Mouse (Mus musculus) left cerebral cortex, adult 8-10 months (tissue): ENCODE measurements around the gene Faap20. TPM values are rescaled to one million over a fixed set of nuclear protein-coding genes. Genes with fewer than 3 reads are reported as not detected.

Experiments used
- DNase-seq, 2 experiments: peaks; one replicate each; pipeline ENCODE4 v3.0.0; 2022; ENCODE audit warnings: low spot score in 2 of 2
- total RNA-seq, 4 experiments: library from RNA; stranded (reverse); gene quantifications; 2 replicates each; pipeline ENCODE4 v1.2.4; 2022

Gene Faap20
- total RNA-seq, 4 experiments from 2014 or later: 32.7 to 37.6 (median 34.4) TPM

DNA sequence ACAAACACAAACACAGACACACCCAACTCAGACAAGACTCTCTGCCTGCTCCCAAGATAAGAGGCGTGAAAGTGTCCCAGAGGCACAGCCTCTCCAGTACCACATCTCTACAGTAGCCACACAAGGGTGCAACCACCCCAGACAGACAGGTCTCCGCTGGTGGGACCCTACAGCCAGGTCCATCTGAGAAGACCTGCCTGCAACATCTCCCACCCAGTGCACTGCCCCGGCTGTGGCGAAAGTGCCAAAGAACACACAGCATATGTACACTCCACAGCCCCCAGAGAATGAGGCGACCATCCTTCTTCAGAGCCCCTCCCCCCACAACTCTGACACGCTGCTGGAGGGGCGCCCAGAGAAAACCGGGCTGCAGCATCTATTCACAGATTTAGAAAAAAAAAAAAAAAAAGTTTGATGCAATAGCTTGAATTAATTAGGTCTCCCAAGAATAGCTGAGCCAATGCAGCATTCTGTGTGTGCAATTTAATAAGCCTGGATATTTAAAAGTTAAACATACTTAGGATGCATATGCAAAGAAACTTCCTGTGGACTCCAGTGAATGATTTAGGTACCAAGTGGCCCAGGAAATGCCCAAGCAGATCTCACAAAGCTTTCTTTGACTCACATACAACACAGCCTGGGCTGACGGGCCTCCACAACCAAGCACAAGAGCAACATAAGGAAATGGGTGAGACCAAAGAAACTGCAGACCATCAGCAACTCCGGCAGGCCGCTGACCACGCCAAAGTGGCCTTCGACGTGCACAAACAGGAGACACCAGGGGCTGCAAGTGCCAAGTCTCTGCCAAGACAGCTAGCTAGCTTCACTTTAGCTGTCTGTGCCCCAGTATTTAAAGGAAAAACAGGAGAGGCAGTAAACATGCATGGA is 29.1 kb upstream of the Faap20 start:
- no peak for DNase-seq

DNA sequence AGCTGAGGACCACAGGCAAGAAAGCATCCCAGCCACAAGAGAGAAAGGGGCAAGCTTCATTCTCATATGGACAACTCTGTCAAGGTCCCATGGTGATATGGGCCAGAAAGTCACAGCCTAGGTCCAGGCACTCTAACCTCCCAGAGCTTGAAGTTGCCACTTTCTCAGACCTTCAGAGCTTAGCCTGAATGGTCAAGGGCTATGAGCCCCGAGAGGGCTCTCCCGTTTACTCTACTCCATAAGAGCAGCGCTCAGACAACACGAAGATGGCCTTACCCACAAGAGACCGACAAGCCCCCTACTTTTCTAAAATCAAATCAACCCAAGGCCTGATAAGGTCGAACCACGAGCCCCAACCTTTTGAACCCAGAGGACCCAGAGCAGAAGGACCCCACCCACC is 28.5 kb upstream of the Faap20 start:
- no peak for DNase-seq

DNA sequence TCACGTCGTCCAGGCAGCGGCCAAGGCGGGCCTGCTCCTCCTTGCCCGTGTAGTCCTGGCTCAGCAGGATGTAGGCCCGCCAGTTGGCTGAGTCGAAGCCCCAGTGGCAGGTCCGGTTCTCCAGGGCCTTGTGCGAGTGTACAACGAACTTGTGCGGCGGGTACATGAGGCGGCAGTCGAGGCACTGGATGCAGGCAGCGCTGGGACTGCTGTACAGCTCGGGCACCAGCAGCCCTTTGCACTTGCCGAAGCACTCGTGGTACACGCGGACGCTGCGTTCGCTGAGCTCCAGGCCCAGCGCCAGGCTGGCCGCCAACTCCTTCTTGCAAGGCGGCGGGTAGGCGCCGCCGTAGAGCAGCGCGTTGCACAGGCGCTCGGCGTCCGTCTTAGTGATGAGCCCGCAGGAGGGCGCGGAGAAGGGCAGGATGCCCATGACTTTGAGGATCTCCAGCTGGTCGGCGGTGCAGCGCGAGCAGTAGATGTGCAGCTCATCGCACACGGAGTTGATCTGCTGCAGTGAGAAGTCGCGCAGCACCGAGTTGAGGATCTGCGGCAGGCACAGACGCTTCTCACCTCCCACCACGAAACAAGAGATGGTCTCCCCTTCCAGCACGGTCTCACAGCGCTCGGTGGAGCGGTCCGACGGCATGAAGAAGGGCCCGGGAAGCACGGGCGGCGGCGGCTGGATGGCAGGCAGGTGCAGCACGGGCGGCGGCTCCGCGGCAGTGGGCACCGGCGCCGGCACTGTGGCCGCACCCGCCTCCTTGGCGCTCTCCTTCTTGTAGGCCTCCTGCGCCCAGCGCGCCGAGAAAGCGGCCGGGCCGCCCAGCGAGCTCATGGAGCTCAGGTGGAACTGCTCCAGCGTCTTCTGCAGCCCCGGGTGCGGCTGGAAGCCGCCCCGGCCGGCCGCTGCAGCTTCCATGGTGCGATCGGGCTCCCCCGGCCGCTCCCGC is 27.7 kb upstream of the Faap20 start:
- DNase-seq: peak in 1 of 2 experiments; percentile 61

DNA sequence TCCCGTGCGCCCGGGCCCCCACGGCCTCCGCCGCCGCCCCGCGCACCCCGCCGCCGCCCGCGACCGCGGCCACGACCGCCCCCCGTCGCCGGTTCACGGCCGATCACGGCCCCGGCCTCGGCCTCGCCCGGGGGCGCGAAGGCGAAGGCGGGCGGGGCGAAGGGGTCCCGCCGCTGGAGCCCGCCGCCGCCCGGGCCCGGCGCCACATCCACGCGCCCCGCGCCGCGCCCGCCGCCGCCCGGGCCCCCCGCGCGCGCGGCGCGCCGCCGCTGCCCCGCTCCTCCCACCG is 27.1 kb upstream of the Faap20 start, which contains the start of gene Ski:
Gene Ski, minus strand, starts transcription at position 41 of the 289 bp plus-strand sequence.
- no peak for DNase-seq

DNA sequence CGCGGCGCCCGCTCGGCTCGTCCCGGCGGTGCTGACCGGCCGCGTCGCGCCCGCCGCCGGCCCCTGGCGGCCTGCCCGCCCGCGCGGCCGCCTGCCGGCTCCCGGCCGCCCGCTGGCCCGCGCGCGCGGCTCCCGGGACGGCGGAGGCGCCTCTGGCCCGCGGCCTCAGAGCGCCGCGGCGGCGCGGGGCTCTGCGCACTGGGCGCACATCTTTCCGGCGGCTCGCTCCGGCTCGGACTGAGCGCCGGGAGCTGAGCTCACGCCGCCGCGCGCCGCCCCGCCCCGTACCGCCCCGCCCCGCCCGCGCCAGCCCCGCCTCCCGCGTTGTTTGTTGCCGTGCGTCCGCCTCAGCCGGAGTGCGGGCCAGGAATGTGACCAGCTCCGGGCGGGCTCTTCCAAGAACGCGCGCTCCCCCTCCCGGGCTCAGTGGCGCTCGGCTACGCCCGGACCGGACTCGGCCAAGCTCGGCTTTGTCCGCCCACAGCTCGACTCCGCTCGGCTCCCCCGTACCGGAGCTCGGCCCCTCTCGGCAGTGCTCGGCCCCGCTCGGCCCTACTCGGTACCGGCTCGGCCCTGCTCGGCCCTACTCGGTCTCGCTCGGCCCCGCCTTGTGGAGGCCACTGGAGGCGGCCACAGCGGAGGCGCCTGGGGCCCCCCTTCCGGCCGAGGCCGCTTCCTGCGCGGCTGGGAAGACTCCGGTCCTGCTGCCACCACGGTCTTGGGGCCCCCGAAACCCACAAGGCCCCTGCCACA is 26.6 kb upstream of the Faap20 start:
- DNase-seq: peak; percentile 98 to 99

DNA sequence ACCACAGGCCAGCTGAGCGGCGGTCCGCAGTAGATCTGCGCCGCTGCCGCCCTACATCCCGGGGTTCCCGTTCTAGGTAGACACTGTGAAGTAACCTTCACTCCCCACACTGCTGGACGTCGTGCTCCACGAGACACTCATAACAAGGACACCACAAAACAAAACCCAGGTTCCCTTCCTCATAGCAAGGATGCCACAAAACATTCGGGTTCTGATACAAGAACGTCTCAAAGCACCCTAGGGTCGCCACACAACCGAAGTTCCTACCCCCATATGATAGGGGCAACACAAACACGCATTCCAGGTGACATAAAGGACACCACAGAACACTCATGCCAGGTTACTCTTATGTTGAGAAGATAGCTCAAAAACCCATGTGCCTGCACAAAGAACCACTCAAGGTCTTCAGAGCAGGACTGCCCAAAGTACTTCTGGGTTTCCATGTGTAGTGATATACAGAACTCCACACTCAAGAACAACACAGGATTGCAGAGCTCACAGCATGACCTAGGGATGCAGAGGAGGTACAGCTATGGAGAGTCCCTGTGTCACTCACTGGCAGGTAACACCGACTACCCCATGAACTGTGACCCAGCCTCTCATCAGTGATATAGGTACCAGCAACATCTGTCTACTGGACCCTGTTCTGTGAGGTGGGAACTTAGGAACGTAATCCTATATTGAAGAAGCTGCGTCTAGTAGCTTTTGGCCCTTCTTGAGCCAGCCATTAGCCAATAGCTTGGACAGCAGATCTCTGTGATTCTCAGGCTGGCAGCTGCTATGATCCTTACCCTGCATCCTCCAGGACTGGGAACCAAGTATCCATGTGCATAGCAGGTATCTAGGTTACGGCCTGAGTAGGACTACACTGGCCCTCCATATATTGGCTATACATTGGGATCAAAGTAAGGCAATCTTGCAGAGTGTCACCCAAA is 25.7 kb upstream of the Faap20 start:
- no peak for DNase-seq

DNA sequence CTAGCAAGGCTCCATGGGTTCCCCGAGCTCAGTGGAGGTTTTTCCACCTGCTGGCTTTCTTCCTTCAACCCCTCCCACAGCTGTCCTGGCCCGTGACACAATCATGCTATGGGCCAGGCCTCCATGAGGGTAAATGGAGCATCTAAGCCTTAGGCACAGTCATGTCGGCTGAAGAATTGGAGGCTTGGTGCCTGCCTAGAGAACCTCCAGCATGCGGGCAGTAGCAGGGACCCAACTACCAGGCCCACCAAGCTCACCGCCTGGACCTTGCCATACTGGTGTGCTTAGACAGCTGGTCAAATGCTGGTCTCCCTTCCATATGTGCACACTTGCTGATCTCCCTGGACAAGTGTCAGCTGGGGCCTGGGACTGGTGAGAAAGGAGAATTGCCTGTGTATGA is 23.7 kb upstream of the Faap20 start:
- DNase-seq: no peak

DNA sequence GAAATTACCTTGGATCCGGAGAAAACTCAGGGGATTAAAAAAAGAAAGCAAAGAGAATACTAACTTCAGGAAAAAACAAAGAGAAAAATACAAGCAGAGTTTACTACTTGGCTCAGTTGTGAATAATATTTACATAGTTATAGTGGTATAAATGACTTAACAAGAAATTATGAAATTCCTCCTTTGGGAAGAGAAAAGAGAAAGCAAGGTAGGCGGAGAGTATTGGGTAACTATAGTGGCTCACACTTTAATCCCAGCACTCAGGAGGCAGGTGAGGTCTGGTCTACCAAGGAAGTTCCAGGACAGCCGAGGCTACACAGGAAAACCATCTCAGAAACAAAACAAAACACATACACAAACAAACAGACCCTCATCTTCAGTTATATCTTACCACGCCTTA is 21.6 kb upstream of the Faap20 start:
- no peak for DNase-seq

DNA sequence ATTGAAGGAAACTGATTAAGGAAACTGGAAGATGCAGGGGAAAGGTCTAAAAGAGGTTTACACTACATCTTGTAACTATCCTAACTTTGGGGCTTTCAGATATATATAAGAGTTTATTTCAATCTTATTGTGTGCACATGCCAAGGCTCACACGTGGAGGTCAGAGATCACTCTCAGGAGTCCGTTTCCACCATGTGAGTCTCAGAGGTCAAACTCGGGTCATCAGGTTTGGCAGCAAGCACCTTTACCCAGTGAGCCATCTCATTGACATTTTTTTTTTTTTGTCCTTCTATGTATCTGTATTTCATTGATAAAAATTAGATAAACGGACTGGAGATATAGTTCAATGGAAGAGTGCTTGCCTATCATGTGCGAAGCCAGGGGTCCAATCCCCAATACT is 21.1 kb upstream of the Faap20 start:
- no peak for DNase-seq

DNA sequence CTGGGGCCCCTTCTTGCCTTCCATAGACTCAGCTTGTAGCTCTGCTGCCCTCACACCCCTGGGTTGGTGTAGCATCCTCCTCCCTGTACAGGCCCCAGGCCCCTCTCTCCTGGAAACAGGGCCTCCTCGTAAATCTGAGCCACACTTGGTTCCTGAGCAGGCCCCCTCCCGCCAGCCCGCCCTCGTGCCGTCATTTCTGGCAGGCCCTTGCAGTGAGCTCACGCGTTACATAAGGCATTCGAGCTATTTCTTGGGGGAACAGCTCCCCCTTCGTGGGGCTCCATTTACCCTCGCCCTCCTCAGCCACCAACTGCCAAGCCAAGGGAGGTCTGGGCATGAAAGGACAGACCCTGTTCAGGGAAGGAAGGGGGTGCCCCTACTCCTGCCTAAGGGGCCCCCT is 15.7 kb upstream of the Faap20 start:
- peak; percentile 73 to 90 for DNase-seq

DNA sequence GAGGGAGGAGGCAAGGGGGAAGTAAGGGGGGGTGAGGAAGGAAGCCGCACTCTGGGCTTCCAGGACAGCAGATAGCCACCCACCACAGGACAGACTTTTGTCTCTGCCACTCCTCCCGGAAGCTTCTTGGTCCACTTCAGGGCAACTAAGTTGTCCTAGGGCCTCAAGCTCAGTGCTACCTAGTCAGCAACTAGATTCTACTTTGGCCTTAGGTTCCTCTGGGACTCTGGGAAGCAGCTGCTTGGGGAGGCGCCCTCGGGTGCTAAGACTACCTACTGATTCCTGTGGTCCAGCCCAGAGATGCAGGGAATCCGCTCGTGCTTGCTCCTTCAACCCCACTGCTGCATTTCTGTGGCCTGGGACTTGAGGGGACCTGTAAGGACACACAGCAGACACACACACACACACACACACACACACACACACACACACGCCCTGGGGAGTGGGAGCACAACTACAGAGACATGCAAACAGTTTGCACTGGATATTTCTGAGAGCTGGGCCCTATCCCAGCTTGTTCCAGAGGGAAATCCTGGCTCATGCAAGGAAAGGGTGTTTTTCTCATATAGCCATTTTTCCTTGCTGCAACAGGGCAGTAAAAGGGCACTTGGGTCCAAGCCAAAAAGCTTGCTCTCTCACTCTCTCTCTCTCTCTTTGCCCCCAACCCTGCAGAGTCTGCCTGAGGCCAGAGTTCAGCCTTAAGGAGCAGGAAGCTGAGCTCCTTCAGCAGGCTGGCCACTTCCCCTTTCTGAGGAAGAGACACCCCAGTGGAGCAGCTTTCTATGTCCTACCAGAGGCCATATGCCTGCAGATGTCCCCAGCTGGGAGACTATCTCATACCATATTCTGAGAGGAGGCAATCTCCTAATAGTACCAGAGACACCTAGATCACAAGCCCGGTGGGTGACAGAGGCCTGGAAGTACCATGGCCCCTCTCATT is 15.0 kb upstream of the Faap20 start:
- no peak for DNase-seq

DNA sequence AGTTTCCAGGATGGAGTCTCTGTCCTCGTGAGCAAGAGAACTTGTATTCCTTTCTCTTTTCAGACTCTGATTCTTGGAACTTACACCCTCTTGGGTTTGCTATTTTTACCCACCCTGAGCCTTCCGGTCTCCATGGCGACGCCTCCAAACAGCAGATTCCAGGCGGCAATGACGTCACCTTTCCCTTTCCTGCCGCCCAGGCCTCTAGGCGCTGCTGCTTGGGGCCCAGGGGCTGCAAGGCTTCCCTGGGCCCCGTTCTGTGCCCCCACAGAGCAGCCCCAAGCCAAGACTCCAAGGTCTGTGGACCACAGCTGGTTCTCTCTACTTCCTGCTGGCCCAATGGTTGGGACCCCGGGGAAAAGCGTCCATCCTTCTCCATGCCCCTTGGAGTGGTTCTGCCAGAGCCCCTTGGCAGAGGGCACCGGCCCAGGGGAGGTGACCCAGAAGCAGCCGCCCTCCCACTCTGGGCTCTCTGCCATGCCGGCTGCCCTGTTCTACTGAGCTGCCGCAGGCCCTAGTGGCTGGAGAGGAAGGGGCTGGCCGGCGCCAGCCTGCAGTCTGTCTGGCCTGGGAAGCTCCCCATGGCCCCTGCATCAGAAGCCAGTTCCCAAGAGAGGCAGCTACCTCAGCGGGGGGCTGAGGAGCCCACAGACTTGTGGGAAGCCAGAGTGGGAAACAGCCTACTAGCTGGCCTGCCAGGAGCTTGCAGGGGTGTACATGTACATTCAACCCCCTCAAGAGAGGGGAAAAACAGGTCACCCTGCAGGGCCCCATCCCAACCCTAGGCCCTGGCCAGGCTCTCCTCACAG is 14.1 kb upstream of the Faap20 start:
- DNase-seq: peak; percentile 69 to 93

DNA sequence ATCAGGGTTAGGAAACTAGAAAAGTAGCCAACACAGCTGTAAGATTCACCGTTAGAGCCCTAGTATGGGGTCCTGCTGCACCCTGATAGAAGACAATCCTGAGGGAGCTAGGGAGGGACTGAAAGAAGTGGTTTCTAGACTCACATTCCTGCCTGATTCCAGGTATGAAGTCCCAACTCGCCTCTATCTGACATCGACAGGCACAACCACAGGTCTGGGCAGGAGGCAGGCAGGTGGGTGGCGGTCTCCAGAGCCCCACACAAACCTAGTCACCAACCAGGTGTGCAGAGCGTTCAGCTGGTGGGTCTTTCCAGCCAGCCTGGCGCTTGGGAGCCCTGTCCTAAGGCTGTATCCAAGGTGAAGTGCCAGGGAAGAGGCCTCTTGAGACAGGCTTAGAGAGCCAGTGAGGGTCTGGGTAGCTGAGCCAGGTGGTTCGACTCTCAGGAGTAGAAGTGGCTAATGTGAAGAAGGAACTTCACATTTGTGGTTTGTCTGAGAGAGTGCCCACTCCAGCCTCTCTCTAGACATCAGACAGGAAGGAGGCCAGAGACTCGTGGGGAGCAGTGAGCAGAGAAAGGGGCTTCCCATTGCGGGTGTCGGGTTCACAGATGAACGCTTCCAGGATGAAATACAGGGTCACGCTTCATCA is 12.7 kb upstream of the Faap20 start:
- DNase-seq: no peak

DNA sequence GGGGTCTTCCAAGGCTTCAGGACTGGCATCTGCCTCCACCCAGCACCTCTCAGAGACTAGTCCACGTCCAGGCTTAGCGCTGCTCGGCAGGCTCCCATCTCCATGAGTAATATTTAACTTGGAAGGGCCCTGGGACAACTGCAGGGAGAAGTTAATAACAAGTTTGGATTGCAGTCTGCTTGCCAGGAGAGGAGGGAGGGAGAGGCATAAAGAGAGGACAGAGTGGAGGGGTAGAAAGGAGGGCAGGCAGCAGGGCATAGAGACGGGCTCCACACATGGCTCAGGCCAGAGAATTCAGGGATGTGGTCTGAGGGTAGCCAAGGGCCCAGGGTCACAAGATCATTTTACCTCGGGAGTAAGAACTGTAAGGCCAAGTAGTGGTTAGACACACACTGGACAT is 11.3 kb upstream of the Faap20 start:
- no peak for DNase-seq

DNA sequence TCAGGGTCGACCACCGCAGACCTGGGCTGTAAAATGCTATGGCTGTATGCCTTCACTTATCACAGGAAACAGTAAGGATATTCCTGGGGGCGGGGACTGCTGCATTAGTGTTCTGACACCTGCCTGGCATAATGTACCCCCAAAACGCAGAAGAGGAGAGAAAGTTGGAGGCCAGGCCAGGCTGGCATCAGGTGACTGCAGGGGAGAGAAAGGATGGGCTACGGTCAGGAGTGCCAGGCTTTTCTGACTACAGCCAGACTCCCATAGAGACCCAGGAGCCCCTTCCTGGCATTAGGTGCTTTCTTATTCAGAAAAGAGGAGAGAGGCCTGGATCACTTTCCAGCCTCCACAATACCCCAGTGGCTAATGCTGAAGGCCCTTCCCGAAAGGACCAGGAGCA is 10.1 kb upstream of the Faap20 start:
- DNase-seq: no peak

DNA sequence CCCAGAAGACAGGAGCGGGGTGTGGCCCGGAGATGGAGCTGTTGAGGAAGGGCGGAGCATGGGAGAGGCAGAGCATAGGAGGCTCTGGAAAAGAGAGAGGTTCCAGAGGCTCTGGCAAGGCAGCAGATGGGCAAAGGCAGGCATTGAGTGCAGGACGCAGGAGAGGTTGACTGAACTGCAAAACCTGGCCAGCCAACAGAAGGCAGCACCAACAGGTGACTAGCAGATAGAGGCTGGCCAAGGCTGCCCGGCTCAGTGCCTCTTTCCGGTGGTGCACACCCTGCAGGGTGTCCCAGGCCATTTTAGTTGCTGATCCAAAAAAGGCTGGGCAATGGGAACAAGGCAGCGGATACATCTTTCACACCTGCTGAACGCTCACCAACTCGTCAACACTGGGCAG is 7.8 kb upstream of the Faap20 start:
- no peak for DNase-seq

DNA sequence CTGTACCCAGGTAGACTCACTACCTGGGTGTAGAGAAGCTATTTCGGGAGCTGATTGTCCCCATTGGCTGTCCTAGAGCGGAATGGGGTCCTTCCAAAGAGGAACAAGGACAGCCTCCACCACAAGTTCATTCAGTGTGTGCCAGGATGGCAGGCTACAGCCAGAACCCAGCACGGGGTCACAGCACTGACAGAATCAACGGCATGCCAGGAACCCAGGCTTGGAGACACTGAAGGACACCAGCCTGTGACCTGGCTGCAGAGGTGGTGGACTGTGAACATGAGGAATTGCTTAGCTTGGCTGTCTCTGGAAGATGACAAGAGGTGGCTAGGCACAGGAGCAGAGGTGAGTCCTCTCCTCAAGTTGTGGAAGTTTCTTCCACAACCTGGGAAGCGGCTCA is 7.3 kb upstream of the Faap20 start:
- DNase-seq: no peak

DNA sequence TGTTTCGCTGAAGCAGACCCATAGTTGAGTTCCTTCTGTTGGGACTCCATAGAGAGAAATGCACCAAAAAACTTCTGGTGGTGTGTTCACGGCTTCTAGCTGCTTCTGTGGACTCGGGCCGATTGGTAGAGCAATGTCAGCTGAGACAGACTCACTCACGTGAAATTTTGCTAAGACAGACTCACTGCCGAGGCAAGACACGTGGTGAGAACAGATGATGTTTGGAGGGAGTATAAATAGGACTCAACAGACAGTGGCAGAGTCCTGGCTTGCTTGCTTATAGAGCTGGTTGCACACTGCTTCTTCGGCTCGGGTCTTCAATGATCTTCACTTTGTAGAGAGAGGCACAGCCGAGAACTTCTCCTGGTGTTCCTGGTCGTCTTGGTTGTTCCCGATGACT is 6.4 kb upstream of the Faap20 start:
- DNase-seq: no peak
